Mouse (Mus musculus) right cerebral cortex, postnatal 25 days (tissue): ENCODE results near the gene Gm20911.
"Not testable (repeated sequence)": the region's sequence is repeated elsewhere in the genome, so short reads cannot be mapped to it uniquely, and the experiment has no call there.

Experiments used
- DNase-seq: peaks from one replicate; pipeline ENCODE4 v3.0.0; 2022

The Gm20911 gene

GRCm38 (mm10) chrY:81457707-81458106 is at the start of gene Gm20911:
Gene Gm20911 (plus strand): TSS chrY:81458007.
- not testable (repeated sequence) for DNase-seq
